Mouse (Mus musculus) bone marrow macrophage, adult 2 months (primary cell): Measurements from ENCODE around the gene Tlr13. TPM values are rescaled to one million over a fixed set of nuclear protein-coding genes. Genes with fewer than 3 reads are reported as not detected.
"Not testable (repeated sequence)": the region's sequence is repeated elsewhere in the genome, so short reads cannot be mapped to it uniquely, and the experiment has no call there.

Experiments used
- H3K27ac ChIP-seq: 2 replicates; pipeline ENCODE4 v1.5.1; 2012; ENCODE audit warnings: low read depth, low read length; ENCODE audit not compliant: insufficient read depth
- H3K4me1 ChIP-seq: 2 replicates; pipeline ENCODE4 v1.6.1; 2012; ENCODE audit warnings: low read length; ENCODE audit not compliant: control insufficient read depth, insufficient read depth
- H3K4me3 ChIP-seq: 2 replicates; pipeline ENCODE4 v1.5.1; 2012; ENCODE audit warnings: mild to moderate bottlenecking, low read length, moderate library complexity; ENCODE audit not compliant: insufficient read depth
- CTCF ChIP-seq: IDR thresholded peaks from 2 replicates; pipeline ENCODE4 v1.5.1; 2012; ENCODE audit warnings: low read depth, mild to moderate bottlenecking, low read length, moderate library complexity
- POLR2A ChIP-seq: IDR thresholded peaks from 2 replicates; pipeline ENCODE4 v1.6.1; 2012; ENCODE audit warnings: mild to moderate bottlenecking, low read depth, low read length, borderline replicate concordance
- polyA plus RNA-seq: library from polyadenylated mRNA; stranded (reverse); fragments of >200 nt; gene quantifications from 2 replicates; pipeline ENCODE4 v1.2.4, GENCODE M21; 2012; ENCODE audit not compliant: missing spikeins, insufficient read depth, insufficient read length

Gene Tlr13
- polyA plus RNA-seq, 1 experiment, result 181 TPM

GRCm38 (mm10) chrX:106176331-106176730 is 33.3 kb downstream of the Tlr13 start:
- Histone ChIP-seq H3K4me1 (no peaks in the 10 kb centered on the region), H3K4me3 (no peak overlapping the region), H3K27ac (no peak overlapping the region)
- TF ChIP-seq POLR2A (no peak), CTCF (no peak)

DNA sequence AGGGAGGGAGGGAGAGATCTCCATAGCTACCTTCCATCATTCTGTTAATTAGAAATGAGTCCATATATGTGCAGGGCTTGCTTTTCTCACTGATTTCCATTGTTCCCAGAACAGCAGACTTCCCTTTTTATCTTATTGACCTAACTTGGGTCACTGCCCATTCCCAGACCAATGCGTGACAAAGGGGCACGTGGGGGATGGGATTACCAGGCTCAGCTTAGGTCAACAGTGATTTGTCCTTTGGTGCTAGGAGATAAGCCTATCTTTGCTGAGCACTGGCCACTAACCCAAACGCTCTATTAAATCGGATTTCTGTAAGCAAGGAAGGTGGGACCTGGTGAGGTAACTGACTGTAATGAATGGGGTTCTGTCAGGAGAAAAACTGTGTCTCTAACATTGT is 41.3 kb downstream of the Tlr13 start:
- H3K27ac ChIP-seq, result no peak overlapping the region
- H3K4me3 ChIP-seq, result no peak overlapping the region
- no peak for TF ChIP-seq CTCF
- TF ChIP-seq POLR2A, result no peak
- H3K4me1 ChIP-seq, result peaks cover 13% of the 10 kb centered on the region

DNA sequence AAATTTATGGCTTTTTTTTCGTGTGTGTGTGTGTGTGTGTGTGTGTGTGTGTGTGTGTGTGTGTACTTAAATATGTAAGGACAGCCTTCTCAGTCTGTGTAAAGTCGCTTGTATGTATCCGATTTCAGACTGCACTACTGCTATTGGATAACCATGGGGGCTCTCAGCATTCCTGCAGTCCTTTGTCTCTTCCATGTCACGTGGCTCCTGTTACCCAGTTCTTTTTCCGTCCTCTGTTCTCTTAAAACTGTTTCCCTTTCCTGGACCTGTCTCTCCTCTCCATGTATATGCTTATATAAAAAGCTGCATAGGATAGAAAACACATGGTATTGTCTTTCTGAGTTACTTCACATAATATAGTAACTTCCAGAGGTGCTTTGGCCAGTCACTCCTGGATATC is 42.7 kb downstream of the Tlr13 start:
- no peak for TF ChIP-seq CTCF
- no peak for TF ChIP-seq POLR2A
- H3K4me3 ChIP-seq, result no peak overlapping the region
- peaks cover 18% of the 10 kb centered on the region for H3K4me1 ChIP-seq
- peak overlapping the region; percentile 45 for H3K27ac ChIP-seq

DNA sequence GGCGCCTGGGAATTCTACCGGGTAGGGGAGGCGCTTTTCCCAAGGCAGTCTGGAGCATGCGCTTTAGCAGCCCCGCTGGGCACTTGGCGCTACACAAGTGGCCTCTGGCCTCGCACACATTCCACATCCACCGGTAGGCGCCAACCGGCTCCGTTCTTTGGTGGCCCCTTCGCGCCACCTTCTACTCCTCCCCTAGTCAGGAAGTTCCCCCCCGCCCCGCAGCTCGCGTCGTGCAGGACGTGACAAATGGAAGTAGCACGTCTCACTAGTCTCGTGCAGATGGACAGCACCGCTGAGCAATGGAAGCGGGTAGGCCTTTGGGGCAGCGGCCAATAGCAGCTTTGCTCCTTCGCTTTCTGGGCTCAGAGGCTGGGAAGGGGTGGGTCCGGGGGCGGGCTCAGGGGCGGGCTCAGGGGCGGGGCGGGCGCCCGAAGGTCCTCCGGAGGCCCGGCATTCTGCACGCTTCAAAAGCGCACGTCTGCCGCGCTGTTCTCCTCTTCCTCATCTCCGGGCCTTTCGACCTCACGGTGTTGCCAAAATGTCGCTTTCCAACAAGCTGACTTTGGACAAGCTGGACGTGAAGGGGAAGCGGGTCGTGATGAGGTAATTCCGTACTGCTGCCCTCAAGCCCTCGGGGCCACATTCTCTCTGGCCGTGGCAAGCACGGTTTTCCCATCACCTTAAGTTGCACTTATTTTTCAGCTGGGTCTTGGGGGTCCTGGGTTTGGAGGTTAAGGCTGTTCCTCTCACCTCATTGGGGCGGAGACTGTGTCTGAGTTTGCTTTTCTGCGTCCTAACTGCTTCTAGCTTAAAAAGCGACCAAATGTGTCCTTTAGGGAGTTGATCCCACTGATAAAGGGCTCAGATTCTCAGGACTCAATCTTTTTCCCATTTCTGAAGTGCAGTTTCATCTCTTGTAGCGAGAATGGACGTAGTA is 44.0 kb downstream of the Tlr13 start, which contains the start of gene Pgk1:
TSS of gene Pgk1 (plus strand) at position 388 of the 937 bp plus-strand sequence.
- TF ChIP-seq POLR2A (no peak), CTCF (no peak)
- H3K27ac ChIP-seq, result peak within 1 kb of the TSS; percentile 83
- peak within 1 kb of the TSS; percentile 88 for H3K4me3 ChIP-seq
- H3K4me1 ChIP-seq, result peaks cover 22% of the 10 kb centered on the region

DNA sequence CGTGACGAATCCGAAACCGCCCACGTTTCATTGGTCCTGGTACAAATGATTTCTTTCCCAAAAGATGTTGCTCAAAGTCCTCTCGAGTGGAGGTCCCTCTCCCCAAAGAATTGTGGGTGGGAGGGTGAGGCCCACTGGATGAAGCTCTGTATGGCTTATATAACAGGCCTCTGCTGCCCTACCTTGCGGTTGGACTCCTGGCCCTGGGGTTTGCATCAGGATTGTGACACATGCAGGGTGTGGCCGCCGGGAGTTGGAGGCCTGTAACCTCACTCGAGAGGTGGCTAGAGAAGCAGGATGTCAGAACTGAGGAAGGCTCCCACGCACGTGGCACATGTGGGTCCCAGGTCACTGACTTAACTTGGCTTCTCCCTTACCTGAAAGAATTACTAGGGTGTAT is 44.7 kb downstream of the Tlr13 start:
- Histone ChIP-seq H3K4me3 (peak overlapping the region; percentile 88), H3K27ac (peak overlapping the region; percentile 83), H3K4me1 (peaks cover 22% of the 10 kb centered on the region)
- TF ChIP-seq CTCF (no peak), POLR2A (no peak)

- Histone ChIP-seq H3K4me3 (peak overlapping the region; percentile 88), H3K4me1 (peaks cover 18% of the 10 kb centered on the region), H3K27ac (peak overlapping the region; percentile 89)
- TF ChIP-seq POLR2A, result no peak
- no peak for TF ChIP-seq CTCF
Observed at GRCm38 (mm10) chrX:106189356-106189755, 46.4 kb downstream of the Tlr13 start.

DNA sequence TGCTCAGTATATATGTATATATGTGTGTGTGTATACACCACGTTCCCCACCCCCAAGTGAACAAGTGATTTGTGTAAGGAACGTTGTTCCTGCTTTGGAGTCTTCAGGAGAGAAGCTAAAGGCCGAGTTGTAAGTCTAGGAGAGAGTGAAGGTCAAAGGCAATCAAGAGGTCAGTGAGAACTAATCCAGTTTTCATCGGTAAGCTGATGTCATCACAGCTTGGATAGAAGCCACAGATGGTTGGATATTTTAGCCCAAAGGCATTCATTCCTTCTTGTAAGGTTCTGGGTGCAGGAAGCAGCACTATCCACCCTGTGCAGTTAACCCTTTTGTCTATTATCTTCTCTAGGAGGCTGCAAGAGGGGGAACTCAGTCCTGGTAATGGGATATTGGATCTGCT is 47.1 kb downstream of the Tlr13 start:
- Histone ChIP-seq H3K4me1 (peaks cover 16% of the 10 kb centered on the region), H3K27ac (peak overlapping the region; percentile 89), H3K4me3 (peak overlapping the region; percentile 88)
- TF ChIP-seq CTCF (no peak), POLR2A (no peak)

- H3K4me3 ChIP-seq, H3K27ac ChIP-seq, H3K4me1 ChIP-seq: not testable (repeated sequence)
Observed at GRCm38 (mm10) chrX:106194361-106194760, 51.4 kb downstream of the Tlr13 start.

DNA sequence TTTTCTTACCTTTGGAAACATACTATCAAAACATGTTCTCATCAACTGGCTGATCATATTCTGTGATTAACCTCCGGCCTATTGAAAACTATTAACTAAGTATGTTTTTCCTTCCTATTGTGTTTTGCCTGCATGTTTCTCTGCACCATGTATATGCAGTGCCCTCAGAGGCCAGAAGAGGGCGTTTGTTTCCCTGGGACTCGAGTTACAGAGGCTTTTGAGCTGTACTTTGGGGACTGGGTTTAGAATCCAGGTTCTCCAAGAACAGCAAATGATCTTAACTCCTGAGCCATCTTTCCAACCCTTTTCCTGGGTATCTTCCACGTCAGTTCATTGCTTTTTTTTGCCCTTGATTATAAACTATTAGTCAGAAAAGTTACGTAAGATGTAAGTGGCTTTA is 54.3 kb downstream of the Tlr13 start:
- no peak for TF ChIP-seq CTCF
- TF ChIP-seq POLR2A, result no peak
- Histone ChIP-seq H3K4me1 (no peaks in the 10 kb centered on the region), H3K4me3 (no peak overlapping the region), H3K27ac (no peak overlapping the region)

DNA sequence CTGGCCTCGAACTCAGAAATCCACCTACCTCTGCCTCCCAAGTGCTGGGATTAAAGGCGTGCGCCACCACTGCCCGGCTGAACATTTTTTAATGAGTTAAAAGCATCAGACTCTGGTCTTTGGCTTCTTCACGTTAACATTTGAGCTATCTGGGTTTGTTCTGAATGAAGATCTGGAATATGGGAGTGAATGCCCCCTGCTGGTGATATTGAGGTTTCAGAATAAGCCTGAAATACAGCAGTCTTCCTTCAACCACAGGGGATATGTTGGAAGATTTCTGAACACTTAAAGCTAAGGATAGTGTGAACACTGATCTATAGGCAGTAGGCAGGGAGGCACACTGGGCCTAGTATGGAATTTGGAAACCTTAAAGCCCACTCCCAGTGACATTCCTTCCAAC is 55.9 kb downstream of the Tlr13 start:
- Histone ChIP-seq H3K4me3 (no peak overlapping the region), H3K4me1 (no peaks in the 10 kb centered on the region), H3K27ac (no peak overlapping the region)
- TF ChIP-seq POLR2A (no peak), CTCF (no peak)
